Mouse (Mus musculus) heart, adult 2 months (tissue): ENCODE measurements around the gene Cd180.

Experiments used
- CTCF ChIP-seq: fragments of 200-600 bp; IDR thresholded peaks from 2 replicates; pipeline ENCODE4 v1.8.1; 2022; ENCODE audit warnings: antibody characterized with exemption, mild to moderate bottlenecking, moderate library complexity
- EP300 ChIP-seq: fragments of 200-500 bp; IDR thresholded peaks from 2 replicates; pipeline ENCODE4 v1.6.1; 2011; ENCODE audit warnings: low read depth, low read length, control low read depth; ENCODE audit not compliant: insufficient read depth
- POLR2A ChIP-seq: fragments of 200-500 bp; IDR thresholded peaks from 2 replicates; pipeline ENCODE4 v1.6.1; 2011; ENCODE audit warnings: mild to moderate bottlenecking, low read depth, low read length, control low read depth; ENCODE audit not compliant: insufficient read depth

GRCm38 (mm10) chr13:102746803-102747561 is 53.6 kb downstream of the Cd180 start:
- TF ChIP-seq POLR2A: no peak
- no peak for TF ChIP-seq CTCF
- no peak for TF ChIP-seq EP300
